Mouse (Mus musculus): ENCODE data around the gene Itgb2l. TPM values are rescaled to one million over a fixed set of nuclear protein-coding genes. Genes with fewer than 3 reads are reported as not detected.

Itgb2l gene
- total RNA-seq, 1 experiment: not detected

GRCm38 (mm10) chr16:96387685-96388371 is 55.6 kb downstream of the Itgb2l start:
- no peak for TF ChIP-seq MAFK (IDR thresholded peaks at IDR 0.05; ENCODE audit: insufficient read depth, low read depth, low read length)
- no peak for DNase-seq (ENCODE audit: low read depth, low spot score)
- Histone ChIP-seq H3K27ac (ENCODE audit: insufficient read depth, low read depth, low read length, poor library complexity, severe bottlenecking) (no peak overlapping the region), H3K4me3 (ENCODE audit: insufficient read depth in 1 of 2, low read depth in 1 of 2, low read length in 2 of 2, poor library complexity in 1 of 2, severe bottlenecking in 1 of 2) (no peak overlapping the region), H3K36me3 (ENCODE audit: control insufficient read depth, insufficient read depth, low read length, poor library complexity, severe bottlenecking) (no peaks in the 10 kb centered on the region), H3K9ac (ENCODE audit: insufficient read depth, low read depth, low read length, poor library complexity, severe bottlenecking) (no peak overlapping the region), H3K4me1 (ENCODE audit: control insufficient read depth in 2 of 2, insufficient read depth in 2 of 2, low read length in 2 of 2, poor library complexity in 1 of 2) (no peaks in the 10 kb centered on the region), H3K9me3 (ENCODE audit: control insufficient read depth, insufficient read depth, low read depth, low read length) (no peaks in the 10 kb centered on the region)
- in situ Hi-C loops (cut with MboI; ENCODE audit: low sequenced_read_pairs in 2 of 2, unreplicated experiment in 2 of 2): no loop called here

- Histone ChIP-seq H3K36me3 (ENCODE audit: control insufficient read depth, insufficient read depth, low read length, poor library complexity, severe bottlenecking) (no peaks in the 10 kb centered on the region), H3K4me3 (ENCODE audit: insufficient read depth in 1 of 2, low read depth in 1 of 2, low read length in 2 of 2, poor library complexity in 1 of 2, severe bottlenecking in 1 of 2) (no peak overlapping the region), H3K4me1 (ENCODE audit: control insufficient read depth in 2 of 2, insufficient read depth in 2 of 2, low read length in 2 of 2, poor library complexity in 1 of 2) (no peaks in the 10 kb centered on the region), H3K9me3 (ENCODE audit: control insufficient read depth, insufficient read depth, low read depth, low read length) (no peaks in the 10 kb centered on the region), H3K9ac (ENCODE audit: insufficient read depth, low read depth, low read length, poor library complexity, severe bottlenecking) (no peak overlapping the region), H3K27ac (ENCODE audit: insufficient read depth, low read depth, low read length, poor library complexity, severe bottlenecking) (no peak overlapping the region)
- DNase-seq (ENCODE audit: low read depth, low spot score): no peak
- in situ Hi-C loops (cut with MboI; ENCODE audit: low sequenced_read_pairs in 2 of 2, unreplicated experiment in 2 of 2): no loop called here
- TF ChIP-seq ZNF384 (IDR thresholded peaks at IDR 0.05; ENCODE audit: low read depth, low read length) (no peak), MAFK (IDR thresholded peaks at IDR 0.05; ENCODE audit: insufficient read depth, low read depth, low read length) (no peak), HCFC1 (IDR thresholded peaks at IDR 0.05; ENCODE audit: borderline replicate concordance, insufficient read depth, low read length) (no peak), CHD2 (IDR thresholded peaks at IDR 0.05; ENCODE audit: low read depth, low read length) (no peak), ZC3H11A (IDR thresholded peaks at IDR 0.05; ENCODE audit: borderline replicate concordance, low read depth, low read length) (no peak)
These were observed 58.7 kb downstream of the Itgb2l start for GRCm38 (mm10) chr16:96384741-96385140.

- no peak for DNase-seq (ENCODE audit: low read depth, low spot score)
- in situ Hi-C loops (cut with MboI; ENCODE audit: low sequenced_read_pairs in 2 of 2, unreplicated experiment in 2 of 2): no loop called here
- H3K27ac ChIP-seq (ENCODE audit: insufficient read depth, low read depth, low read length, poor library complexity, severe bottlenecking): no peak overlapping the region
- no peak overlapping the region for H3K9ac ChIP-seq (ENCODE audit: insufficient read depth, low read depth, low read length, poor library complexity, severe bottlenecking)
- no peak for TF ChIP-seq MAFK (IDR thresholded peaks at IDR 0.05; ENCODE audit: insufficient read depth, low read depth, low read length)
- TF ChIP-seq CHD2 (IDR thresholded peaks at IDR 0.05; ENCODE audit: low read depth, low read length): no peak
- TF ChIP-seq HCFC1 (IDR thresholded peaks at IDR 0.05; ENCODE audit: borderline replicate concordance, insufficient read depth, low read length): no peak
- no peak for TF ChIP-seq ZC3H11A (IDR thresholded peaks at IDR 0.05; ENCODE audit: borderline replicate concordance, low read depth, low read length)
- TF ChIP-seq ZNF384 (IDR thresholded peaks at IDR 0.05; ENCODE audit: low read depth, low read length): no peak
- no peak overlapping the region for H3K4me3 ChIP-seq (ENCODE audit: insufficient read depth in 1 of 2, low read depth in 1 of 2, low read length in 2 of 2, poor library complexity in 1 of 2, severe bottlenecking in 1 of 2)
- no peaks in the 10 kb centered on the region for H3K36me3 ChIP-seq (ENCODE audit: control insufficient read depth, insufficient read depth, low read length, poor library complexity, severe bottlenecking)
- no peaks in the 10 kb centered on the region for H3K9me3 ChIP-seq (ENCODE audit: control insufficient read depth, insufficient read depth, low read depth, low read length)
- H3K4me1 ChIP-seq (ENCODE audit: control insufficient read depth in 2 of 2, insufficient read depth in 2 of 2, low read length in 2 of 2, poor library complexity in 1 of 2): no peaks in the 10 kb centered on the region
These were observed 60.8 kb downstream of the Itgb2l start for GRCm38 (mm10) chr16:96382496-96383181.

GRCm38 (mm10) chr16:96381435-96381834 is 62.0 kb downstream of the Itgb2l start:
- in situ Hi-C loops (cut with MboI; ENCODE audit: low sequenced_read_pairs in 2 of 2, unreplicated experiment in 2 of 2): no loop called here
- TF ChIP-seq CHD2 (IDR thresholded peaks at IDR 0.05; ENCODE audit: low read depth, low read length) (no peak), HCFC1 (IDR thresholded peaks at IDR 0.05; ENCODE audit: borderline replicate concordance, insufficient read depth, low read length) (no peak), ZC3H11A (IDR thresholded peaks at IDR 0.05; ENCODE audit: borderline replicate concordance, low read depth, low read length) (no peak), ZNF384 (IDR thresholded peaks at IDR 0.05; ENCODE audit: low read depth, low read length) (no peak), MAFK (IDR thresholded peaks at IDR 0.05; ENCODE audit: insufficient read depth, low read depth, low read length) (no peak)
- DNase-seq (ENCODE audit: low read depth, low spot score): no peak
- H3K4me1 ChIP-seq (ENCODE audit: control insufficient read depth in 2 of 2, insufficient read depth in 2 of 2, low read length in 2 of 2, poor library complexity in 1 of 2): no peaks in the 10 kb centered on the region
- no peaks in the 10 kb centered on the region for H3K9me3 ChIP-seq (ENCODE audit: control insufficient read depth, insufficient read depth, low read depth, low read length)
- no peaks in the 10 kb centered on the region for H3K36me3 ChIP-seq (ENCODE audit: control insufficient read depth, insufficient read depth, low read length, poor library complexity, severe bottlenecking)
- H3K27ac ChIP-seq (ENCODE audit: insufficient read depth, low read depth, low read length, poor library complexity, severe bottlenecking): no peak overlapping the region
- no peak overlapping the region for H3K9ac ChIP-seq (ENCODE audit: insufficient read depth, low read depth, low read length, poor library complexity, severe bottlenecking)
- no peak overlapping the region for H3K4me3 ChIP-seq (ENCODE audit: insufficient read depth in 1 of 2, low read depth in 1 of 2, low read length in 2 of 2, poor library complexity in 1 of 2, severe bottlenecking in 1 of 2)

All from ES-E14 (cell line).